Mouse (Mus musculus) embryonic facial prominence, embryonic 13.5 days (tissue): ENCODE results near the gene Adamtsl1. TPM values are rescaled to one million over a fixed set of nuclear protein-coding genes. Genes with fewer than 3 reads are reported as not detected.

ENCODE experiments used
- ATAC-seq: fragments of 200-750 bp; cut with Nextera tagmentation; 2 replicates; pipeline ENCODE4 v1.8.0; 2017; ENCODE audit warnings: low read depth; ENCODE audit not compliant: insufficient number of reproducible peaks, insufficient read depth, low FRiP score, low TSS enrichment
- H3K27ac ChIP-seq: fragments of 300-500 bp; sonication (generic); 2 replicates; pipeline ENCODE4 v1.5.1; 2015; ENCODE audit warnings: moderate library complexity, mild to moderate bottlenecking, inconsistent platforms
- H3K27me3 ChIP-seq: fragments of 300-500 bp; sonication (generic); 2 replicates; pipeline ENCODE4 v1.6.1; 2015; ENCODE audit warnings: mild to moderate bottlenecking, inconsistent platforms
- H3K36me3 ChIP-seq: fragments of 300-500 bp; sonication (generic); 2 replicates; pipeline ENCODE4 v1.6.1; 2015; ENCODE audit warnings: mild to moderate bottlenecking, inconsistent platforms
- H3K4me1 ChIP-seq: fragments of 300-500 bp; sonication (generic); 2 replicates; pipeline ENCODE4 v1.6.1; 2015; ENCODE audit warnings: inconsistent platforms
- H3K4me2 ChIP-seq: fragments of 300-500 bp; sonication (generic); 2 replicates; pipeline ENCODE4 v1.6.1; 2015; ENCODE audit warnings: moderate library complexity, mild to moderate bottlenecking, inconsistent platforms
- H3K4me3 ChIP-seq: fragments of 300-500 bp; sonication (generic); 2 replicates; pipeline ENCODE4 v1.5.1; 2015; ENCODE audit warnings: mild to moderate bottlenecking, inconsistent platforms
- H3K9ac ChIP-seq: fragments of 300-500 bp; sonication (generic); 2 replicates; pipeline ENCODE4 v1.6.1; 2015; ENCODE audit warnings: mild to moderate bottlenecking, inconsistent platforms
- H3K9me3 ChIP-seq: fragments of 300-500 bp; sonication (generic); 2 replicates; pipeline ENCODE4 v1.6.1; 2016; ENCODE audit warnings: inconsistent platforms
- WGBS: fragments of 180-500 bp; shearing (Covaris S2); methylation state at CpG from one replicate; pipeline ENCODE4 v1.1.7; 2015; ENCODE audit warnings: mixed read lengths; 5-methylcytosine and 5-hydroxymethylcytosine counted together
- polyA plus RNA-seq: library from polyadenylated mRNA; unstranded; fragments of >200 nt; fragmentation: Nextera tagmentation; extraction: Ambion mirVana; gene quantifications from 2 replicates; pipeline ENCODE4 v1.2.1, GENCODE M21; 2015

The Adamtsl1 gene
- polyA plus RNA-seq, 1 experiment from 2014 or later = 48.1 TPM

DNA sequence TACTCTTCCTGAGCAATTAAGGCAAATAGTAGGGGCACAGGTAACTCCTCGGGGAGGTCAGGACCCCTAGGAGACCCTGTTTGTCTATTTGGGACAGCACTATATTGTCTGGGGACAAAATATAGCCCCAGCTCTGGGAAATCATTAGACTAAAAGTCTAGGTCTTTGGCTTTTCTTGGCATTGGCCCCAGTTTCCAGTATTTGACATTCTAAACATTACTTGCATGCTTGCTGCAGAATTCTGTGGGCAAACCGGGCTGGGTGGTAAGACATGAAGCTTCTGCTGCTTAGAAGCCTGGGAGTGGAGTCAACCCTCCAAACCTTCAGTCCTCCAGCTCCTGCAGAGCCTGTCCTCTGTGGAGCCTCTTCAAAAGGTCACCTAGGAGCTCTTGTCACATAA is 869.2 kb downstream of the Adamtsl1 start:
- H3K4me1 ChIP-seq = peaks cover 6% of the 10 kb centered on the region; the same call in 1 of the 2 replicates
- WGBS = 64% methylated on average over 2 of the region's 2 CpGs
- no peak for ATAC-seq
- no peak overlapping the region for H3K9ac ChIP-seq
- H3K4me2 ChIP-seq = no peak overlapping the region
- H3K27me3 ChIP-seq = no peaks in the 10 kb centered on the region
- H3K36me3 ChIP-seq = peaks cover 12% of the 10 kb centered on the region; the same call in 1 of the 2 replicates
- H3K4me3 ChIP-seq = no peak overlapping the region
- no peaks in the 10 kb centered on the region for H3K9me3 ChIP-seq
- no peak overlapping the region for H3K27ac ChIP-seq

DNA sequence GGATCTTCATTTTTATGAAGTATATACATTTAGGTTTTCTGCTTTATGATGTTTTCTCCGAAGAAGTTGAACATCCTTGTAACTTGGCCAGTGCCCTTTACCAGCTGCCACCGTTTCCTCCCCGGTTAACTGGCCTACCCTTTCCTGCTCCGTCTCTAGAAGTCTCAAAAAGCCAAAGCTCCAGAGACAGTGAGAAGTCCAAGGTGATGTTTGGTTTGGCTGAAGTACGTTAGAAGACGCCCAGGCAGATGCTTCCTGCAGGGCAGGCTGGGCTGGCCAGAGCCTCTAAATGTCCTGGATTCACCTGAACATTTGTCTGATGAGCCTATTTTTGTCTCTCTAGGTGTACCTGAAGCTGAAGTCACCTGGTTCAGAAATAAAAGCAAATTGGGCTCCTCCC is 871.1 kb downstream of the Adamtsl1 start:
- H3K27ac ChIP-seq = no peak overlapping the region
- H3K9ac ChIP-seq = no peak overlapping the region
- no peaks in the 10 kb centered on the region for H3K27me3 ChIP-seq
- no peak for ATAC-seq
- H3K4me1 ChIP-seq = peaks cover 10% of the 10 kb centered on the region
- H3K4me3 ChIP-seq = no peak overlapping the region
- H3K36me3 ChIP-seq = peaks cover 12% of the 10 kb centered on the region; the same call in 1 of the 2 replicates
- no peaks in the 10 kb centered on the region for H3K9me3 ChIP-seq
- WGBS = 90% methylated on average over 6 of the region's 6 CpGs
- no peak overlapping the region for H3K4me2 ChIP-seq

DNA sequence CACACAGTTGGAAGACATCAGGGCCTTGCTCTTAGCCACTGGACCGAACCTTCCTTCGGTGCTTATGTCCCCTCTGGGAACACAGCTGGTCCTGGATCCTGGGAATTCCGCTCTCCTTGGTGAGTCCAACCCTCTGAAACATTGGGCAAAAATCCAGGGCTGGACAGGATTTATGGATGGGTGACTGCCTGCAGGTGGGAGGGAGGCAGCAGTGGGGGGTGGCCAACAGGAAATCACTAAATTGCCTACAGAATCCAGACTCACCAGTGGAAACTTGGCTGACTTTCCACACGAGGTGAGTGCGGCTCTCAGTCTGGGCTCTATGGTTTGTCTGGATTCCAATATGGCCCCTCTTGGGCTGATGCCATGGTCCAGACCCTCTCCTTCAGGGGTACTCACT is 874.5 kb downstream of the Adamtsl1 start:
- Histone ChIP-seq H3K9me3 (no peaks in the 10 kb centered on the region), H3K4me1 (peaks cover 7% of the 10 kb centered on the region), H3K9ac (no peak overlapping the region), H3K4me2 (no peak overlapping the region), H3K27me3 (no peaks in the 10 kb centered on the region), H3K4me3 (no peak overlapping the region), H3K27ac (no peak overlapping the region), H3K36me3 (peaks cover 9% of the 10 kb centered on the region; the same call in 1 of the 2 replicates)
- 0 out of 2 replicates have a peak, but pooled peaks have one; percentile 48 for ATAC-seq
- WGBS = 68% methylated on average over 5 of the region's 5 CpGs

DNA sequence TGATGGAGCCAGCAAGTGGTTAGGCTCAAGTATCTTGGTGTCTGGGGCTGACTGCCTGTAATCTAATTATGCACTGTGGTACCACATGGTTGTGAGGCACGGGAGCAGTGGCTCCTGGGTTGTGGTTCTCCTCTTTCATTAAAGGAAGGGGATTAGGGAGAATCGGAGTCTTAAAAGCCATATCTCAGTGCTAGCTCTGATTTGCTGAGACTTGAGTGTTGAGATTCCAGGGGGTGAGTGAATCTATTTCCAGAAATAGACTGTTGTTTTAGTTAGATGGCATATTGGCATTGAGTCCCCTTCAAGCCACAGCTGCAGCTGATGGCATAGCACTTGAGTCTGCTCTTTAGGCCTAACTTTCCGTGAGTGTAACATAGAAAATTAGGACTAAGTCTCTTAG is 877.2 kb downstream of the Adamtsl1 start:
- no peak overlapping the region for H3K9ac ChIP-seq
- WGBS = 41% methylated on average over 3 of the region's 3 CpGs
- no peaks in the 10 kb centered on the region for H3K9me3 ChIP-seq
- 0 out of 2 replicates have a peak, but pooled peaks cover 4% of the 10 kb centered on the region for H3K36me3 ChIP-seq
- ATAC-seq = no peak
- H3K27me3 ChIP-seq = no peaks in the 10 kb centered on the region
- H3K4me3 ChIP-seq = no peak overlapping the region
- no peak overlapping the region for H3K4me2 ChIP-seq
- peaks cover 7% of the 10 kb centered on the region; the same call in 1 of the 2 replicates for H3K4me1 ChIP-seq
- no peak overlapping the region for H3K27ac ChIP-seq

DNA sequence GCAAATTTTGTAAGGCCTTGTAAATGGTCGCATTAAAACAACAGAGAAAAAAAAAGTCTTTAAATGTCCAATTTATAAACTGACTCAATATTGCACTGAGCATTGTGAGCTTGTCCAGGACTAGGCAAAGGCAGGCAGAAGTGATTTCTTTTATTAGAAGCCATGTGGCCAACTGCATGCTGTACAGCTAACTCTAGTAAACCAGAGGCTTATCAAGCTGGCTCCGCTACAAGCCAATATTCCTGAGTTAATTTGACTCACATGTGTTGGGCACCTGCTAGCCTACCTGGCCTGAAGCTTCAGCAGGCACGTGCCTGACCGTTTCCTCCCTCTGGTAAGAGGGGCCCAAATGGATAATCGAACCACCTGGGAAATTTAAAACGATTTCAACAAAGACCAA is 881.7 kb downstream of the Adamtsl1 start:
- Histone ChIP-seq H3K9me3 (no peaks in the 10 kb centered on the region), H3K27ac (no peak overlapping the region), H3K4me1 (0 out of 2 replicates have a peak, but pooled peaks cover 3% of the 10 kb centered on the region), H3K4me2 (no peak overlapping the region), H3K36me3 (0 out of 2 replicates have a peak, but pooled peaks cover 4% of the 10 kb centered on the region), H3K27me3 (no peaks in the 10 kb centered on the region), H3K4me3 (no peak overlapping the region), H3K9ac (no peak overlapping the region)
- 64% methylated on average over 6 of the region's 6 CpGs for WGBS
- ATAC-seq = no peak

DNA sequence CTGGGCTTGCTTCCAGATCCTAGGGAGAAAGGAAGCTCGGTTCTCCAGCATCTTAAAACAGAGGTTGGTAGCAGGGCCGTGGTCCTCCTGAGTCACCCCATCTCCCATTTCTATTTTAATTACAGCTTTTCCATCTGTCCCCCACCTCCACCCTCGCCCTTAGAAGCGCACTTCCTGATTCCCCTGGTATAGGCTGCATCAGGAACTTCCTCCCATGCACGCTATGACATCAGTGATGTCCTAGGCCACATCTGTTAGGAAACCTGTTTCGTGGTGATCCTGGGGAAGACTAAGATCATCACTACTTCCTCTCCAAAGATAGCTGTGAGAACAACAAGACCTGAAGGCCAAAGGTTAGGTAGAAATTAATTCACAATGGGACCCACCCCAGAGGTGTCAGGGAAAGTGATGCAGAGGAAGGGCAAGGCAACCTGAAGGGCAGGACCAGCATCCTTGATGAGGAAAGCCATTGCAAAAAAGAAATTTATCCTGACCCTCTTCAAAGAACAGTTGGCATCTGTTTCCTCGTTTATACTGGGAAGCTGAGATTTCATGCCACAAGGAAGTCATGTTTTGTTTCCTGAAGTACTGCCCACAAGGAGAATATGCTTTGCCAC is 882.8 kb downstream of the Adamtsl1 start:
- 71% methylated on average over 7 of the region's 7 CpGs for WGBS
- Histone ChIP-seq H3K4me3 (no peak overlapping the region), H3K4me1 (no peaks in the 10 kb centered on the region)

DNA sequence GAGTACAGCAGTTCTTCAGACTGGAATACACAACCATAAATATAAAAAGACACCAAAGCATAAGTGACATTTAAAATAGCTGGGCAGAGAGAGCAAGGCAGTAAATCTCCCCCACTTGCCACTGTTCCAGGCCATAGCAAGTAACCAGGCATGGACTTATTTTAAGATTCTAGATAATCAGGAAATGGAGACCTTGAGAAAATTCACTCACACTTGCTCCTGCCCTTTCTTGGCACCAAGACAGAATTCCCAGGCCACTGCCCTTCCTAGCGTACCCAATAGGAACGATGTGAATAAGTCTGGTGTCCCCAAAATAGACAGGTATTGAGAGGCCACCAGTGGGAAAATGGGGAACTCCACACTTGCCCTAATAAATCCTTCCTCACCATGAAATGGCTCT is 883.5 kb downstream of the Adamtsl1 start:
- Histone ChIP-seq H3K4me2 (no peak overlapping the region), H3K36me3 (0 out of 2 replicates have a peak, but pooled peaks cover 4% of the 10 kb centered on the region), H3K27me3 (no peaks in the 10 kb centered on the region), H3K9me3 (no peaks in the 10 kb centered on the region), H3K4me1 (no peaks in the 10 kb centered on the region), H3K4me3 (no peak overlapping the region), H3K27ac (no peak overlapping the region), H3K9ac (no peak overlapping the region)
- WGBS = 87% methylated on average over 2 of the region's 2 CpGs
- no peak for ATAC-seq

More for the DNA sequence above, 882.8 kb downstream of the Adamtsl1 start:
- no peak for ATAC-seq
- Histone ChIP-seq H3K36me3 (0 out of 2 replicates have a peak, but pooled peaks cover 4% of the 10 kb centered on the region), H3K9ac (no peak overlapping the region), H3K4me2 (no peak overlapping the region), H3K27ac (no peak overlapping the region), H3K9me3 (no peaks in the 10 kb centered on the region), H3K27me3 (no peaks in the 10 kb centered on the region)

DNA sequence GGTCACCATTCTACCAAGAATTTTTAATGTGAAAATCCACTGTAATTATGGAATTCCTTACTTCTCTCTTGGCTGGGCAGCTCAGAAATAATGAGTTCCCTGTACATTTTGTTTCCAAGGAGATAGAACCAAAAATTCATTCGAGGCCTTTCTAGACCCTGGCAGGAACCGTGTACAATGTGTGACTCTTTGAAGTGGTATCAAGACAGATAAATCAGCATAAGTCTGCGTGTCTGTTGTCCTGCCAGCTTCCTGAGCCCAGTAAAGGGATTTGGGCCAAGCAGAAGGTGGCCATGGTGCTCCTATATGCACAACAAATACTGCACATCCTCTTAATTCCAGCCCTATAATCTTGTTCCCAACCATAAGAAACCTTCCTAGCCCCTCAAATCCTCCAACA is 887.1 kb downstream of the Adamtsl1 start:
- WGBS = 70% methylated on average over 3 of the region's 3 CpGs
- Histone ChIP-seq H3K36me3 (no peaks in the 10 kb centered on the region), H3K4me1 (peaks cover 2% of the 10 kb centered on the region), H3K27me3 (no peaks in the 10 kb centered on the region), H3K4me2 (no peak overlapping the region), H3K9ac (no peak overlapping the region), H3K27ac (no peak overlapping the region), H3K4me3 (no peak overlapping the region), H3K9me3 (no peaks in the 10 kb centered on the region)
- no peak for ATAC-seq

DNA sequence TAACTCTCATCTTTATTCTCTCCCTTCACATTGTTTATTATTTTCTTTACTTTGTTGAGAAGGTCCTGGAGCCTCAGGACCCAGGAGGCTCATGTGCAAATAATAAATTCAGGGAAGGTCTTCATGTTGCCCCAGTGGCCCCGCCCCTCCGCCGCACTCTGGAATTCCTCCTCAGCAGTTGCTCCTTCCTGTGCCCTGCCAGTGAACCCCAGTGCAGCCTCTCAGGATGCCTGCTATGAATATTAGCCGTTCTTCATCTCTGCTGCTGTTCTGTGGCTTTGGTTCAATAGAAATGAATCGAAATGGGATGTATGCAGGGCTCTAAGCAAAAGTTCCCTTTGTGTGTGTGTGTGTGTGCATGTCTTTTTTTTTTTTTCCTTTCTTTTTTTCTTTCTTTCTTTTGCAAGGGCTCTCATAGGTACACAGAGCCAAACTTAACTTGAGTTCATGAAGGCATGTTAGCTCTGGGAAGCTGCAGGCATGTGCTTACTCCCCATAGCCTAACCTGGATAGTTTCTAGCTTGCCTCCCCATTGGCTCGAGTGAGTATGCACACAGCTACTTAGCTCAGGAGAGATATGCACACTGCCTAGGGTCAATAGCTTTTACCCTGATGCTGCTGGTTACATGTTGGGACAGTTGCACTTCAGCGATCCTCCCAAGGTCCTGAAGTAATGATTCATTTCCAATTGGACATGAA is 892.7 kb downstream of the Adamtsl1 start:
- Histone ChIP-seq H3K4me2 (no peak overlapping the region), H3K4me1 (peaks cover 28% of the 10 kb centered on the region), H3K27ac (0 out of 2 replicates have a peak overlapping the region, but pooled peaks have one; percentile 23), H3K9ac (no peak overlapping the region), H3K4me3 (no peak overlapping the region), H3K9me3 (no peaks in the 10 kb centered on the region), H3K36me3 (no peaks in the 10 kb centered on the region), H3K27me3 (no peaks in the 10 kb centered on the region)
- WGBS = 37% methylated on average over 7 of the region's 7 CpGs
- no peak for ATAC-seq

DNA sequence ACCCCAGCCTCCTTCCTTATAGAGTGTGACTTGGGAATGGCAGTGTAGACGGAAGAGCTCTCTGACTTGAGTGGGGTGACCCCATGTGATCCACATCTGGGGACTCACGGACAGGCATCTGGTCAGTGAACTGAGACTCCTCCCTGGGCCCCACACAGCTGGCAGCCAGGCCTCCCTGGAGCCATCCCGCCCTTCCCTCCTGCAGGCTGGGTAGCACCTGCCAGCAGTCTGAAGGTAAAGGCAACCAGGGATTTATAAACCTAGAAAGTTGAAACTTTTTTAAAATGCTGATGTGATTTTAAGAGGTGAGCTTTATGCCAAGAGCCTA is 893.2 kb downstream of the Adamtsl1 start:
- Histone ChIP-seq H3K27ac (0 out of 2 replicates have a peak overlapping the region, but pooled peaks have one; percentile 23), H3K4me3 (no peak overlapping the region), H3K4me2 (no peak overlapping the region), H3K36me3 (no peaks in the 10 kb centered on the region), H3K27me3 (no peaks in the 10 kb centered on the region), H3K9me3 (no peaks in the 10 kb centered on the region), H3K4me1 (peaks cover 28% of the 10 kb centered on the region), H3K9ac (no peak overlapping the region)
- ATAC-seq = 0 out of 2 replicates have a peak, but pooled peaks have one; percentile 32
- WGBS = 61% methylated on average over 3 of the region's 3 CpGs

DNA sequence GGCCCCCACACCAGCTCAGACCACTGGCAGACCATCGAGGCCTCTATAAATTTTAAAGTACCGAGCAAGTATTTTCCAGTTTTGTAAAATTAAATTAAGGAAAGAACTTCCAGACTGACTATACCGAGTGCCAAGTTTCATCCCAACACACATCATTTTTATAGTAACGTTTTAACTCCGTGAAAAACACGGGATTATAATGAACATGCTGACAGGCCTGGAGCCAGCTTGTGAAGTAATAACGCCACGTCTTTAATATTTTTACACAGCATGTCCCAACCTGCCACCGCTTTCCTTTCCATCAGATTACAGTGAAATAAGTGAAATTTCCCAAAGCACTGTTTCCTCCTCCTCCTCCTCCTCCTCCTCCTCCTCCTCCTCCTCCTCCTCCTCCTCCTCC is 894.4 kb downstream of the Adamtsl1 start:
- WGBS = 58% methylated on average over 9 of the region's 9 CpGs
- no peak for ATAC-seq
- peaks cover 28% of the 10 kb centered on the region for H3K4me1 ChIP-seq
- no peaks in the 10 kb centered on the region for H3K9me3 ChIP-seq
- peak overlapping the region; percentile 60 for H3K27ac ChIP-seq
- H3K4me2 ChIP-seq = no peak overlapping the region
- H3K27me3 ChIP-seq = no peaks in the 10 kb centered on the region
- peaks cover 1% of the 10 kb centered on the region; the same call in 1 of the 2 replicates for H3K36me3 ChIP-seq
- H3K4me3 ChIP-seq = no peak overlapping the region
- no peak overlapping the region for H3K9ac ChIP-seq

DNA sequence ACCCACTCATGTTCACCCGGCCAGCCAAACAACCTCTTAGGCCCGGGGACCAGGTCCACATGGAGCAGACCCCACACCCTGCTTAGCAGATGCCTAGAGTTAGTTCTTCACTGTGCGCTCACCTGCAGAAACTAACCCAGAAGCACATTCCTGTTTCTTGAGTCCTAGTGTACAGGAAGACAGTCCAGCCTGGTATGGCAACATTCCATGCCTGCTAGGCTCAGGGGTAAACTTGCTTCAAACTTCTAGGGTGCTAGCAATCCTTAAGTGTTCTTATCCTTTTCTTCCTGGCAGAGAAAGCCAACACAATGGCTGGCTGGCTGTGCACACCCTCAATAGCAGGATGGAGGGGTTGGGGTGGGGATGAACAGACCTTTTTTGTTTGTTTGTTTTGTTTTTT is 897.0 kb downstream of the Adamtsl1 start:
- H3K9me3 ChIP-seq = no peaks in the 10 kb centered on the region
- WGBS = 86% methylated on average over 3 of the region's 3 CpGs
- no peak overlapping the region for H3K4me2 ChIP-seq
- no peak overlapping the region for H3K4me3 ChIP-seq
- ATAC-seq = no peak
- H3K9ac ChIP-seq = no peak overlapping the region
- peaks cover 27% of the 10 kb centered on the region for H3K4me1 ChIP-seq
- H3K36me3 ChIP-seq = peaks cover 8% of the 10 kb centered on the region; the same call in 1 of the 2 replicates
- no peak overlapping the region for H3K27ac ChIP-seq
- no peaks in the 10 kb centered on the region for H3K27me3 ChIP-seq
